Mouse (Mus musculus) embryonic fibroblast, embryonic 13.5 days (primary cell): ENCODE measurements around the gene AI467606.

Source experiments
- CTCF ChIP-seq: IDR thresholded peaks from 2 replicates; pipeline ENCODE4 v1.5.1; 2011; ENCODE audit warnings: mild to moderate bottlenecking, control low read depth, low read length, moderate library complexity, borderline replicate concordance; ENCODE audit not compliant: insufficient read depth
- POLR2A ChIP-seq: IDR thresholded peaks from 2 replicates; pipeline ENCODE4 v1.6.1; 2011; ENCODE audit warnings: low read depth, mild to moderate bottlenecking, control low read depth, low read length, moderate library complexity

- TF ChIP-seq CTCF (no peak), POLR2A (no peak)
Measured at GRCm38 (mm10) chr7:127082271-127082670, 8.9 kb upstream of the AI467606 start.
